Mouse (Mus musculus): ENCODE results near the gene Khnyn.

DNA sequence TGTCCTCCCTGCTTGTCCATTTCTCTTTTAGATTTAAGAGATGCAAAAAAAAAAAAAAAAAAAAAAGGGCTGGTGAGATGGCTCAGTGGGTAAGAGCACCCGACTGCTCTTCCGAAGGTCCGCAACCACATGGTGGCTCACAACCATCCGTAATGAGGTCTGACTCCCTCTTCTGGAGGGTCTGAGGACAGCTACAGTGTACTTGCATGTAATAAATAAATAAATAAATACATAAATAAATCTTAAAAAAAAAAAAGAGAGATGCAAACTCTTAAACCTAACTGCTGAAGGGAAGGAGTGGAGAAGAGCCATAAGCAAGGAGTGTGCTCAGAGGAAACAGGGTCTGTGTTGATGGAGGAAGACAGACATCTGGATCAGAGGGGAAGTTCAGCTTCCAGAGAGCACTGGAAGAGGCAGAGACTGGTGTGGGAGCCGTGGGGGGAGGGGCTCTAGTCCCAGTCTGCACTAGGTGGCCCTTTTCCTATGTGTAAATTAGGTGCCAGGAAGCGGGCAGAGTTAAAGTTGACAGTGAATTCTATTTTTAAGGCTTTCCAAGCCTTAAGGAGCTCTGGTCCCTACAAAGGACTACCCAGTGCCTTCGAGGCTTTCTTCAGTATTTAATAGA lies 6.3 kb upstream of the Khnyn start:
- TF ChIP-seq CTCF (IDR thresholded peaks at IDR 0.05; ENCODE audit: low read depth, low read length) (no peak), POLR2A (IDR thresholded peaks at IDR 0.05; ENCODE audit: extremely low read depth, insufficient read depth, low read length) (no peak)

Data from liver, adult 2 months (tissue).